Mouse (Mus musculus): ENCODE results near the gene Ints5. TPM values are rescaled to one million over a fixed set of nuclear protein-coding genes. Genes with fewer than 3 reads are reported as not detected.

Ints5 gene
- polyA plus RNA-seq, 1 experiment from 2014 or later = 39.0 TPM

DNA sequence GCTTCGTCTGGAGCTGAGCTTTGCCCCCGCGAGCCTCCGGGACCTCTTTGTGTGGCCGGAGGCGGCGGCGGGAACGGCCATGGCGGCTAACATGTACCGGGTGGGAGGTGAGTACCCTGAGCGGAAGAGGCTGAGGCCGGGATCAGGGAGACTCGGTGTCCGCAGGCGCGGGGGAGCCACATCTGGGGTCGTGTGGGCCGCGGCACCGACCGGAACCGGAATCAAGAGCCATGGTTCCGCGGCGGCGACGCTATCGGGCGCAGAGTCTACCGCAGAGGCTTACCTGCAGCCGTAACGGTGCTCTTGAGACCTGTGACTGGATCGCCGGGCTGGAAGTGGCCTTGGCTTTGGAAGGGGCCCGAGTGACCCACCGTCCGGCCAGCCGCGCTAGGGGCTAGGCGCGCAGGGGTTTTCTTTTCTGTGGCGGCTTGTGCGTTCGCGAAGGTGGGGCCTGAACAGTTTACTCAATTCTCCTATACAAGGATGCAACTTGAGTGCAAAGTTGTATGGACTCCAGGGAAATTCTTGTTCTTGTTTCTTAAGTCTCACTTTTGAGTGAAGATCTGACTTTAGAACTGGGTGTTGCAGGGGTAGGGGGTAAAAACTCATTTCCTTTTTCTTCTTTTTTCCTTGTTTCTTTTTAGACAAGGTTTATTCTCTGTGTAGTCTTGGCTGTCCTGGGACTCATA, 49.6 kb downstream of the Ints5 start:
- Histone ChIP-seq H3K27ac (peak overlapping the region; percentile 99), H3K27me3 (ENCODE audit: insufficient read depth, poor library complexity, severe bottlenecking) (no peaks in the 10 kb centered on the region), H3K4me3 (peak overlapping the region; percentile 98), H3K36me3 (peaks cover 53% of the 10 kb centered on the region), H3K4me1 (peaks cover 26% of the 10 kb centered on the region), H3K9me3 (no peaks in the 10 kb centered on the region)
- WGBS = under 1% methylated on average over 46 of the region's 46 CpGs
- DNase-seq (ENCODE audit: low spot score) = no peak

GRCm38 (mm10) chr19:8943047-8943446, 50.2 kb downstream of the Ints5 start:
- peak overlapping the region; percentile 98 for H3K4me3 ChIP-seq
- WGBS = 66% methylated on average over 2 of the region's 2 CpGs
- H3K36me3 ChIP-seq = peaks cover 54% of the 10 kb centered on the region
- H3K4me1 ChIP-seq = peaks cover 26% of the 10 kb centered on the region
- no peaks in the 10 kb centered on the region for H3K9me3 ChIP-seq
- no peak for DNase-seq (ENCODE audit: low spot score)
- H3K27ac ChIP-seq = peak overlapping the region; percentile 99; the same call in 1 of the 2 replicates
- H3K27me3 ChIP-seq (ENCODE audit: insufficient read depth, poor library complexity, severe bottlenecking) = no peaks in the 10 kb centered on the region

DNA sequence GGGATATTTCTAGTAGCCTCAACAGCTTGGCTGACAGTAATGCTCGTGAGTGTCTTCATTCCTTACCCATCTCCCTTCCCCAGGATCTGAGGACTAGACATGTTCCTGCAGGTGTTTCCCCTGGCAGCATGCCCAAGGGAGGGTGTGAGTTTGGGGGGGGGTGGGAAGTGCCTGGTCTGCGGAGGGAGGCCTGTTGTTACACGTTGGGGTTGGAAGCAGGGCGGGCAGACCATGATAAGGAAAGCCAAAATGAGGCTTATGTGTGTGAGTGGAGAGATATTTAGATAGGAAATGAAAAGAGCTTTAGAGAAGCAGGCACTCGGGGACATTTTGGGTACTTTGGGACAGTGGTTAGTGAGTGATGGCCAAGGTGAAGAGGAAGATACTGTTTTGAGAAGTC, 51.3 kb downstream of the Ints5 start:
- peak overlapping the region; percentile 62 for H3K27ac ChIP-seq
- no peak for DNase-seq (ENCODE audit: low spot score)
- H3K36me3 ChIP-seq = peaks cover 56% of the 10 kb centered on the region

DNA sequence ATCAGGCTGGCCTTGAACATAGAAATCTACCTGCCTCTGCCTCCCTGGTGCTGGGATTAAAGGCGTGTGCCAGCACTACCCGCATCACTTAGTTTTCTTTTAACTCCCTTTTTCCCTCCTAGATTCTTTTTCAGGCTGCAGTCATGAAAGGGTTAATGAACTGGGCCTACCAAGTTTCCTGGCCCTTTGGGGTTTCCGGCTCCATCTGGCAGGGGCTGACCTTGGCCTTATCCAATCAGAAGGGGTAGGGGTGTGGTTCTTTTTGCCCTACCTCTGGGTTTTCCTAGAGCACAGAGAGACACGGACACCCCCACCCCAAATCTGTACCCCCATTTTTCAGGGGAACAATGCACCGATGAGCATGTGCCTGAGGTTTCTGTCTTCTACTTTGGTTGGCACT, 51.9 kb downstream of the Ints5 start:
- H3K36me3 ChIP-seq = peaks cover 59% of the 10 kb centered on the region

More for the DNA sequence above, 51.3 kb downstream of the Ints5 start:
- WGBS = 57% methylated on average over 5 of the region's 5 CpGs
- H3K27me3 ChIP-seq (ENCODE audit: insufficient read depth, poor library complexity, severe bottlenecking) = no peaks in the 10 kb centered on the region
- H3K9me3 ChIP-seq = no peaks in the 10 kb centered on the region
- H3K4me1 ChIP-seq = peaks cover 26% of the 10 kb centered on the region
- peak overlapping the region; percentile 98 for H3K4me3 ChIP-seq

GRCm38 (mm10) chr19:8945251-8945650, 52.4 kb downstream of the Ints5 start:
- H3K27ac ChIP-seq = no peak overlapping the region
- no peaks in the 10 kb centered on the region for H3K27me3 ChIP-seq (ENCODE audit: insufficient read depth, poor library complexity, severe bottlenecking)
- H3K4me3 ChIP-seq = peak overlapping the region; percentile 19; the same call in 1 of the 2 replicates
- peaks cover 63% of the 10 kb centered on the region for H3K36me3 ChIP-seq
- WGBS = 86% methylated on average over 6 of the region's 6 CpGs
- H3K4me1 ChIP-seq = peaks cover 26% of the 10 kb centered on the region
- DNase-seq (ENCODE audit: low spot score) = no peak
- no peaks in the 10 kb centered on the region for H3K9me3 ChIP-seq

More for the DNA sequence above, 51.9 kb downstream of the Ints5 start:
- H3K4me3 ChIP-seq = peak overlapping the region; percentile 19; the same call in 1 of the 2 replicates
- WGBS = 46% methylated on average over 5 of the region's 5 CpGs
- H3K4me1 ChIP-seq = peaks cover 26% of the 10 kb centered on the region
- no peak overlapping the region for H3K27ac ChIP-seq
- no peaks in the 10 kb centered on the region for H3K9me3 ChIP-seq
- DNase-seq (ENCODE audit: low spot score) = no peak
- no peaks in the 10 kb centered on the region for H3K27me3 ChIP-seq (ENCODE audit: insufficient read depth, poor library complexity, severe bottlenecking)

DNA sequence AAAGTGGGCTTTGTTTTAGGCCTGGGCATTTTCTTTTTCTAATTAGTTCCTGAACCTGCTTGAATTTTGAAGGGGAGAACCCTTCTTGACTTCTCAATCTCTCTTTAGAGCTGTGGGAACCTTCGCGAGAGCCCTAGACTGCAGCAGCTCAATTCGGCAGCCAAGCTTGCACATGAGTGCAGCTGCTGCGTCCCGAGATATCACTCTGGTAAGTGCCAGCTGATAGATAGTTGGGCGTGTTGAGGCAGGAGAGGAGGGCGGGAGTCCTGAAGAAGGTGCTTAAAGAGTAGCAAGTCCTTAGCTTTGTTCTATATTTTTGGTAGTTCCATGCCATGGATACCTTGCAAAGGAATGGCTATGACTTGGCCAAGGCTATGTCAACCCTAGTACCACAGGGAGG, 54.1 kb downstream of the Ints5 start:
- no peak for DNase-seq (ENCODE audit: low spot score)
- H3K27me3 ChIP-seq (ENCODE audit: insufficient read depth, poor library complexity, severe bottlenecking) = no peaks in the 10 kb centered on the region
- 86% methylated on average over 7 of the region's 7 CpGs for WGBS
- no peaks in the 10 kb centered on the region for H3K9me3 ChIP-seq
- H3K36me3 ChIP-seq = peaks cover 80% of the 10 kb centered on the region
- H3K4me1 ChIP-seq = peaks cover 14% of the 10 kb centered on the region
- H3K27ac ChIP-seq = no peak overlapping the region
- no peak overlapping the region for H3K4me3 ChIP-seq

Small RNA genes within 50 kb of the gene (microRNA-seq; reads per million reads assigned to microRNA genes)
- not detected for gene Mir5136

Other genes starting within 250 kb of the Ints5 start
- 0.04 TPM in 1 of 2 replicates, not detected in the other for gene Chrm1, start 229.2 kb upstream of the Ints5 start, polyA plus RNA-seq (2016; fragmentation: Nextera tagmentation; extraction: Ambion mirVana)
- gene Slc3a2, start 169.6 kb upstream of the Ints5 start, polyA plus RNA-seq (2016; fragmentation: Nextera tagmentation; extraction: Ambion mirVana) = 91.8 and 104 TPM in 2 replicates
- gene Wdr74, start 157.2 kb upstream of the Ints5 start, polyA plus RNA-seq (2016; fragmentation: Nextera tagmentation; extraction: Ambion mirVana) = 76.6 and 101 TPM in 2 replicates
- 1.6 and 2.1 TPM in 2 replicates for gene 1700092M07Rik, start 152.3 kb upstream of the Ints5 start, polyA plus RNA-seq (2016; fragmentation: Nextera tagmentation; extraction: Ambion mirVana)
- 83.1 and 91.1 TPM in 2 replicates for gene Stx5a, start 151.6 kb upstream of the Ints5 start, polyA plus RNA-seq (2016; fragmentation: Nextera tagmentation; extraction: Ambion mirVana)
- gene Nxf1, start 135.9 kb upstream of the Ints5 start, polyA plus RNA-seq (2016; fragmentation: Nextera tagmentation; extraction: Ambion mirVana) = 156 and 193 TPM in 2 replicates
- gene Tmem223, start 122.0 kb upstream of the Ints5 start, polyA plus RNA-seq (2016; fragmentation: Nextera tagmentation; extraction: Ambion mirVana) = 134 and 136 TPM in 2 replicates
- 57.4 and 60.0 TPM in 2 replicates for gene Tmem179b, start 118.5 kb upstream of the Ints5 start, polyA plus RNA-seq (2016; fragmentation: Nextera tagmentation; extraction: Ambion mirVana)
- gene Taf6l, start 106.6 kb upstream of the Ints5 start, polyA plus RNA-seq (2016; fragmentation: Nextera tagmentation; extraction: Ambion mirVana) = 29.7 and 36.1 TPM in 2 replicates
- gene Polr2g, start 94.4 kb upstream of the Ints5 start, polyA plus RNA-seq (2016; fragmentation: Nextera tagmentation; extraction: Ambion mirVana) = 159 and 172 TPM in 2 replicates
- gene Zbtb3, start 90.5 kb upstream of the Ints5 start, polyA plus RNA-seq (2016; fragmentation: Nextera tagmentation; extraction: Ambion mirVana) = 5.4 and 5.9 TPM in 2 replicates
- 43.2 and 51.3 TPM in 2 replicates for gene Ttc9c, start 73.7 kb upstream of the Ints5 start, polyA plus RNA-seq (2016; fragmentation: Nextera tagmentation; extraction: Ambion mirVana)
- gene Hnrnpul2, start 73.0 kb upstream of the Ints5 start, polyA plus RNA-seq (2016; fragmentation: Nextera tagmentation; extraction: Ambion mirVana) = 2.8 and 4.6 TPM in 2 replicates
- not detected in 2 replicates for gene AC129217.1, start 63.2 kb upstream of the Ints5 start, polyA plus RNA-seq (2016; fragmentation: Nextera tagmentation; extraction: Ambion mirVana)
- 46.2 and 51.1 TPM in 2 replicates for gene Bscl2, start 55.5 kb upstream of the Ints5 start, polyA plus RNA-seq (2016; fragmentation: Nextera tagmentation; extraction: Ambion mirVana)
- 2.6 and 4.7 TPM in 2 replicates for gene Gng3, start 53.8 kb upstream of the Ints5 start, polyA plus RNA-seq (2016; fragmentation: Nextera tagmentation; extraction: Ambion mirVana)
- gene Lrrn4cl, start 42.2 kb upstream of the Ints5 start, polyA plus RNA-seq (2016; fragmentation: Nextera tagmentation; extraction: Ambion mirVana) = 0.36 and 0.51 TPM in 2 replicates
- gene Ubxn1, start 21.5 kb upstream of the Ints5 start, polyA plus RNA-seq (2016; fragmentation: Nextera tagmentation; extraction: Ambion mirVana) = 156 and 193 TPM in 2 replicates
- gene Uqcc3, start 12.1 kb upstream of the Ints5 start, polyA plus RNA-seq (2016; fragmentation: Nextera tagmentation; extraction: Ambion mirVana) = 58.9 and 59.4 TPM in 2 replicates
- 68.9 and 88.7 TPM in 2 replicates for gene Lbhd1, start 9.3 kb upstream of the Ints5 start, polyA plus RNA-seq (2016; fragmentation: Nextera tagmentation; extraction: Ambion mirVana)
- gene Gm49403, start 9.1 kb upstream of the Ints5 start, polyA plus RNA-seq (2016; fragmentation: Nextera tagmentation; extraction: Ambion mirVana) = not detected in 2 replicates
- gene 1810009A15Rik, start 4.2 kb upstream of the Ints5 start, polyA plus RNA-seq (2016; fragmentation: Nextera tagmentation; extraction: Ambion mirVana) = 106 and 140 TPM in 2 replicates
- not detected in 2 replicates for gene Gm49416, start 4.1 kb upstream of the Ints5 start, polyA plus RNA-seq (2016; fragmentation: Nextera tagmentation; extraction: Ambion mirVana)
- 91.4 and 103 TPM in 2 replicates for gene Ganab, start 5.1 kb downstream of the Ints5 start, polyA plus RNA-seq (2016; fragmentation: Nextera tagmentation; extraction: Ambion mirVana)
- 52.0 and 57.9 TPM in 2 replicates for gene B3gat3, start 27.4 kb downstream of the Ints5 start, polyA plus RNA-seq (2016; fragmentation: Nextera tagmentation; extraction: Ambion mirVana)
- 3.2 and 5.2 TPM in 2 replicates for gene Rom1, start 36.4 kb downstream of the Ints5 start, polyA plus RNA-seq (2016; fragmentation: Nextera tagmentation; extraction: Ambion mirVana)
- gene Eml3, start 36.5 kb downstream of the Ints5 start, polyA plus RNA-seq (2016; fragmentation: Nextera tagmentation; extraction: Ambion mirVana) = 17.4 and 24.4 TPM in 2 replicates
- 113 and 140 TPM in 2 replicates for gene Mta2, start 48.9 kb downstream of the Ints5 start, polyA plus RNA-seq (2016; fragmentation: Nextera tagmentation; extraction: Ambion mirVana)
- 25.7 and 32.8 TPM in 2 replicates for gene Tut1, start 60.8 kb downstream of the Ints5 start, polyA plus RNA-seq (2016; fragmentation: Nextera tagmentation; extraction: Ambion mirVana)
- 378 and 459 TPM in 2 replicates for gene Eef1g, start 74.0 kb downstream of the Ints5 start, polyA plus RNA-seq (2016; fragmentation: Nextera tagmentation; extraction: Ambion mirVana)
- 15.1 and 19.4 TPM in 2 replicates for gene Ahnak, start 96.3 kb downstream of the Ints5 start, polyA plus RNA-seq (2016; fragmentation: Nextera tagmentation; extraction: Ambion mirVana)
- gene Scgb1a1, start 195.0 kb downstream of the Ints5 start, polyA plus RNA-seq (2016; fragmentation: Nextera tagmentation; extraction: Ambion mirVana) = not detected in 2 replicates
- 11.7 and 14.4 TPM in 2 replicates for gene Asrgl1, start 242.6 kb downstream of the Ints5 start, polyA plus RNA-seq (2016; fragmentation: Nextera tagmentation; extraction: Ambion mirVana)